ENCODE assay signal across 8 mouse cellular contexts in the genomic region with DNA sequence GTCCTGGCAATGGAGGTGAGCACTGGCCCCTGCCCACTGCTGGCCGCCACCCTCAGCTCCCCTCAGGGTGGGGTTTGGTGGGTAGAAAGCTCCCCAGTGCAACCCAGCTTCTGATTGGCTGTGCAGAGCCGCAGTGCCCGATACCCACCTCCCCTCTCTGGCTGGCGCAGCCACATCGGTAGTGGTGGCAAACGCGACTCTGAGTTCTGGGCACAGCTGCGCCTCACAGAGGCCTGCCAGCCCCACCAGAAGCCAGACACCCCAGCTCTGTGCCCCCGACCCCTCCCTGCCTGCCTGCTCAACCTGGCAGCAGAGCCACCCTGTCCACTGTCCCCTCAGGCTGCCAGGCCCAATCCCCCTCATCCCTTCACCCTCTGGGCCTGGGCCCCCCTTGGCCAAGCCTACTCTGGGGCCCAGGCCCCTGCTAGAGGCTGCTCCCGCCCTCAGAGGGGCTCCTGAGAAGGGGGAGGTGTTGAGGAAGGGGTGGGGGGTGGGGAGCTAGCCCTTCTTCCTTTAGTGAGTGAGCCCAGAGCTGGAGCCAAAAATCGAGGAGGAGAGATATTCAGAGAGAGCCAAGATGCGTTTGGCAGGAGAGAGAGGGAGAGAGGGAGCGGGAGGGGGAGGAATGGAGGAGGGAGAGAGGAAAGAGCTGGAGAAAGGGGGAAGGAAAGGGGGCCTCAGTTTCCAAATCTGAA. TPM values are rescaled to one million over a fixed set of nuclear protein-coding genes. Genes with fewer than 3 reads are reported as not detected.
DNase-seq lines count a peak whose midpoint lies in the region; ATAC-seq lines count a peak whose summit lies in the region.

No protein-coding gene starts in this region.

- DNase-seq in lung, postnatal 10 days, result peak; percentile 87
- DNase-seq in lung, postnatal 25 days (ENCODE audit: low spot score), result no peak
- DNase-seq in cerebellum, postnatal 4 days (ENCODE audit: low spot score in 2 of 2), result peak; percentile 43 to 83
- no peak for DNase-seq in urinary bladder, postnatal 25 days (ENCODE audit: low spot score)
- no peak for DNase-seq in spleen, adult 12 weeks (ENCODE audit: low spot score)

- H3K27me3 ChIP-seq in heart, embryonic 15.5 days, result peaks cover 57% of the 10 kb centered on the region
- H3K27me3 ChIP-seq in limb, embryonic 12.5 days, result peaks cover 97% of the 10 kb centered on the region

- no peak overlapping the region for H3K4me3 ChIP-seq in heart, embryonic 15.5 days
- 0 out of 2 replicates have a peak overlapping the region, but pooled peaks have one; percentile 7 for H3K4me3 ChIP-seq in limb, embryonic 12.5 days (replicated peaks)

- 55% methylated on average over 13 of the region's 13 CpGs for WGBS in heart, embryonic 15.5 days
- WGBS in limb, embryonic 12.5 days, result 51% methylated on average over 13 of the region's 13 CpGs

- 0 out of 2 replicates have a peak overlapping the region, but pooled peaks have one; percentile 8 for H3K9ac ChIP-seq in heart, embryonic 15.5 days
- peak overlapping the region; percentile 47 for H3K9ac ChIP-seq in limb, embryonic 12.5 days (replicated peaks)

- peak overlapping the region; percentile 70 for H3K27ac ChIP-seq in heart, embryonic 15.5 days
- no peak overlapping the region for H3K27ac ChIP-seq in limb, embryonic 12.5 days

- peak; percentile 61 for ATAC-seq in heart, embryonic 15.5 days (replicated peaks; ENCODE audit: insufficient number of reproducible peaks, insufficient read depth, low FRiP score, low read depth)
- ATAC-seq in limb, embryonic 12.5 days (ENCODE audit: insufficient number of reproducible peaks, insufficient read depth, low FRiP score, low TSS enrichment, low read depth), result no peak
- no peak for ATAC-seq in megakaryocyte progenitor cell, adult 5-6 weeks (replicated peaks; ENCODE audit: poor library complexity)

- peaks cover 74% of the 10 kb centered on the region for H3K4me1 ChIP-seq in heart, embryonic 15.5 days (replicated peaks)
- H3K4me1 ChIP-seq in limb, embryonic 12.5 days (replicated peaks), result peaks cover 49% of the 10 kb centered on the region

- H3K9me3 ChIP-seq in heart, embryonic 15.5 days (replicated peaks), result no peaks in the 10 kb centered on the region
- H3K9me3 ChIP-seq in limb, embryonic 12.5 days, result no peaks in the 10 kb centered on the region

- H3K36me3 ChIP-seq in heart, embryonic 15.5 days, result peaks cover 3% of the 10 kb centered on the region; the same call in 1 of the 2 replicates
- peaks cover 12% of the 10 kb centered on the region for H3K36me3 ChIP-seq in limb, embryonic 12.5 days

- peak overlapping the region; percentile 36 for H3K4me2 ChIP-seq in heart, embryonic 15.5 days
- peak overlapping the region; percentile 22 for H3K4me2 ChIP-seq in limb, embryonic 12.5 days

RNA-seq across cellular contexts. Expression of a gene that starts 6.2 kb away (rescaled TPM):
- 15.0 and 20.8 TPM in 2 replicates for polyA plus RNA-seq in heart, embryonic 15.5 days (2015; fragmentation: Nextera tagmentation; extraction: Ambion mirVana)
- 14.5 and 18.1 TPM in 2 replicates for polyA plus RNA-seq in limb, embryonic 12.5 days (2016; fragmentation: Nextera tagmentation; extraction: Ambion mirVana)
- 44.4 and 46.9 TPM in 2 replicates for total RNA-seq in megakaryocyte progenitor cell, adult 5-6 weeks (2015)
- 12.0 and 15.7 TPM in 2 replicates for total RNA-seq in megakaryocyte progenitor cell, adult 5-6 weeks (2017)

RNA-seq across cellular contexts. Expression of a gene that starts 28.7 kb away (rescaled TPM):
- 5.8 and 6.4 TPM in 2 replicates for polyA plus RNA-seq in heart, embryonic 15.5 days (2015; fragmentation: Nextera tagmentation; extraction: Ambion mirVana)
- 4.1 and 5.1 TPM in 2 replicates for polyA plus RNA-seq in limb, embryonic 12.5 days (2016; fragmentation: Nextera tagmentation; extraction: Ambion mirVana)
- total RNA-seq in megakaryocyte progenitor cell, adult 5-6 weeks (2015), result 2.2 and 2.4 TPM in 2 replicates
- 1.7 and 4.0 TPM in 2 replicates for total RNA-seq in megakaryocyte progenitor cell, adult 5-6 weeks (2017)

RNA-seq across cellular contexts. Expression of a gene that starts 37.4 kb away (rescaled TPM):
- 45.3 and 46.5 TPM in 2 replicates for polyA plus RNA-seq in heart, embryonic 15.5 days (2015; fragmentation: Nextera tagmentation; extraction: Ambion mirVana)
- polyA plus RNA-seq in limb, embryonic 12.5 days (2016; fragmentation: Nextera tagmentation; extraction: Ambion mirVana), result 46.5 and 48.6 TPM in 2 replicates
- 21.4 and 21.9 TPM in 2 replicates for total RNA-seq in megakaryocyte progenitor cell, adult 5-6 weeks (2015)
- 51.2 and 57.4 TPM in 2 replicates for total RNA-seq in megakaryocyte progenitor cell, adult 5-6 weeks (2017)

RNA-seq across cellular contexts. Expression of a gene that starts 46.5 kb away (rescaled TPM):
- polyA plus RNA-seq in heart, embryonic 15.5 days (2015; fragmentation: Nextera tagmentation; extraction: Ambion mirVana), result 107 and 123 TPM in 2 replicates
- polyA plus RNA-seq in limb, embryonic 12.5 days (2016; fragmentation: Nextera tagmentation; extraction: Ambion mirVana), result 104 and 109 TPM in 2 replicates
- 30.2 and 34.4 TPM in 2 replicates for total RNA-seq in megakaryocyte progenitor cell, adult 5-6 weeks (2015)
- 26.2 and 26.3 TPM in 2 replicates for total RNA-seq in megakaryocyte progenitor cell, adult 5-6 weeks (2017)

RNA-seq across cellular contexts. Expression of a gene that starts 52.8 kb away (rescaled TPM):
- 525 and 658 TPM in 2 replicates for polyA plus RNA-seq in heart, embryonic 15.5 days (2015; fragmentation: Nextera tagmentation; extraction: Ambion mirVana)
- 764 and 842 TPM in 2 replicates for polyA plus RNA-seq in limb, embryonic 12.5 days (2016; fragmentation: Nextera tagmentation; extraction: Ambion mirVana)
- total RNA-seq in megakaryocyte progenitor cell, adult 5-6 weeks (2015), result 1,060 and 1,133 TPM in 2 replicates
- 4,756 and 5,574 TPM in 2 replicates for total RNA-seq in megakaryocyte progenitor cell, adult 5-6 weeks (2017)

Comparison
In these comparisons a context has a peak if more than half of its experiments do, and no peak if none do; other contexts are left out.
1. DNase-seq: peak in lung, postnatal 10 days (single experiment) and cerebellum, postnatal 4 days (2 of 2); none in lung, postnatal 25 days (single experiment), urinary bladder, postnatal 25 days (single experiment) and spleen, adult 12 weeks (single experiment).